Mouse (Mus musculus) cerebellum, adult 2 months (tissue): ENCODE results near the gene Klk10. TPM values are rescaled to one million over a fixed set of nuclear protein-coding genes. Genes with fewer than 3 reads are reported as not detected.

Experiments
- DNase-seq, 2 experiments: peaks; one replicate each; pipeline ENCODE4 v3.0.0; 2021
- H3K27ac ChIP-seq: fragments of 200-500 bp; 2 replicates; pipeline ENCODE4 v1.5.1; 2012; ENCODE audit warnings: low read length, control low read depth, inconsistent platforms; ENCODE audit not compliant: insufficient read depth
- H3K27me3 ChIP-seq: fragments of 200-500 bp; 2 replicates; pipeline ENCODE4 v1.6.1; 2012; ENCODE audit warnings: inconsistent platforms, mild to moderate bottlenecking, low read length, moderate library complexity; ENCODE audit not compliant: control insufficient read depth, insufficient read depth
- H3K4me1 ChIP-seq: fragments of 200-500 bp; 2 replicates; pipeline ENCODE4 v1.6.1; 2011; ENCODE audit warnings: low read length; ENCODE audit not compliant: control insufficient read depth, insufficient read depth
- H3K4me3 ChIP-seq: fragments of 200-500 bp; replicated peaks from 2 replicates; pipeline ENCODE3; 2011; ENCODE audit warnings: mild to moderate bottlenecking, low read depth, low read length, control low read depth; ENCODE audit not compliant: insufficient read depth
- CTCF ChIP-seq: fragments of 200-500 bp; IDR thresholded peaks from 2 replicates; pipeline ENCODE4 v1.5.1; 2011; ENCODE audit warnings: low read depth, mild to moderate bottlenecking, control low read depth, low read length, moderate library complexity, borderline replicate concordance; ENCODE audit not compliant: insufficient read depth
- POLR2A ChIP-seq: fragments of 200-500 bp; IDR thresholded peaks from 2 replicates; pipeline ENCODE4 v1.6.1; 2011; ENCODE audit warnings: low read length, control low read depth, borderline replicate concordance; ENCODE audit not compliant: insufficient read depth
- WGBS: fragments of 180-500 bp; shearing (Covaris S2); methylation state at CpG from one replicate; pipeline ENCODE4 v1.1.7; 2018; 5-methylcytosine and 5-hydroxymethylcytosine counted together
- polyA plus RNA-seq: library from polyadenylated mRNA; depleted of rRNA; stranded (reverse); fragments of >200 nt; gene quantifications from 2 replicates; pipeline ENCODE4 v1.2.3, GENCODE M21; 2012; rRNA removed

Gene Klk10
- 0.20 and 0.24 TPM in 2 replicates for polyA plus RNA-seq

- TF ChIP-seq POLR2A (no peak), CTCF (no peak)
- no peak within 1 kb of the TSS for H3K4me3 ChIP-seq
- H3K27ac ChIP-seq, result no peak within 1 kb of the TSS
- no peaks in the 10 kb centered on the region; the same call in 1 of the 2 replicates for H3K4me1 ChIP-seq
- 39% methylated on average over 5 of the region's 5 CpGs for WGBS
- DNase-seq, result no peak
- H3K27me3 ChIP-seq, result no peaks in the 10 kb centered on the region
Observed at GRCm38 (mm10) chr7:43780746-43781145, at the start of gene Klk10. Klk10 (plus strand) TSS chr7:43781035.

- WGBS, result 5% methylated on average over 1 of the region's 1 CpGs
- Histone ChIP-seq H3K4me1 (no peaks in the 10 kb centered on the region), H3K27me3 (no peaks in the 10 kb centered on the region), H3K4me3 (no peak overlapping the region), H3K27ac (no peak overlapping the region)
- DNase-seq, result no peak
- TF ChIP-seq POLR2A (no peak), CTCF (no peak)
Observed at GRCm38 (mm10) chr7:43747788-43748187, 33.0 kb upstream of the Klk10 start.

- no peak overlapping the region for H3K27ac ChIP-seq
- WGBS, result 31% methylated on average over 2 of the region's 2 CpGs
- DNase-seq, result no peak
- H3K27me3 ChIP-seq, result no peaks in the 10 kb centered on the region
- TF ChIP-seq POLR2A (no peak), CTCF (no peak)
- no peak overlapping the region for H3K4me3 ChIP-seq
- no peaks in the 10 kb centered on the region for H3K4me1 ChIP-seq
Observed at GRCm38 (mm10) chr7:43752806-43753205, 28.0 kb upstream of the Klk10 start.

- DNase-seq, result no peak
- Histone ChIP-seq H3K27me3 (no peaks in the 10 kb centered on the region), H3K4me1 (no peaks in the 10 kb centered on the region), H3K4me3 (no peak overlapping the region), H3K27ac (no peak overlapping the region)
- no peak for TF ChIP-seq POLR2A
- TF ChIP-seq CTCF, result no peak
- 23% methylated on average over 8 of the region's 8 CpGs for WGBS
Observed at GRCm38 (mm10) chr7:43766484-43766883, 14.4 kb upstream of the Klk10 start.

GRCm38 (mm10) chr7:43768597-43768996, 12.2 kb upstream of the Klk10 start, which contains the start of gene Klk12:
Klk12 (plus strand) TSS chr7:43768897.
- TF ChIP-seq CTCF, result no peak
- TF ChIP-seq POLR2A, result no peak
- 84% methylated on average over 4 of the region's 4 CpGs for WGBS

GRCm38 (mm10) chr7:43769636-43770035, 11.2 kb upstream of the Klk10 start:
- WGBS, result 93% methylated on average over 8 of the region's 8 CpGs
- H3K27me3 ChIP-seq, result no peaks in the 10 kb centered on the region
- TF ChIP-seq POLR2A (no peak), CTCF (no peak)

More at GRCm38 (mm10) chr7:43768597-43768996, 12.2 kb upstream of the Klk10 start, which contains the start of gene Klk12:
- no peaks in the 10 kb centered on the region for H3K27me3 ChIP-seq
- no peaks in the 10 kb centered on the region for H3K4me1 ChIP-seq
- DNase-seq, result no peak
- H3K27ac ChIP-seq, result no peak within 1 kb of the TSS
- H3K4me3 ChIP-seq, result no peak within 1 kb of the TSS

GRCm38 (mm10) chr7:43770701-43771100, 10.1 kb upstream of the Klk10 start:
- 92% methylated on average over 10 of the region's 10 CpGs for WGBS
- no peaks in the 10 kb centered on the region for H3K27me3 ChIP-seq

More at GRCm38 (mm10) chr7:43769636-43770035, 11.2 kb upstream of the Klk10 start:
- H3K4me1 ChIP-seq, result no peaks in the 10 kb centered on the region
- H3K27ac ChIP-seq, result no peak overlapping the region
- DNase-seq, result no peak
- H3K4me3 ChIP-seq, result no peak overlapping the region

GRCm38 (mm10) chr7:43771916-43772315, 8.9 kb upstream of the Klk10 start:
- Histone ChIP-seq H3K27ac (no peak overlapping the region), H3K4me1 (no peaks in the 10 kb centered on the region), H3K27me3 (no peaks in the 10 kb centered on the region), H3K4me3 (no peak overlapping the region)
- 90% methylated on average over 6 of the region's 6 CpGs for WGBS
- no peak for TF ChIP-seq POLR2A
- TF ChIP-seq CTCF, result no peak
- no peak for DNase-seq

More at GRCm38 (mm10) chr7:43770701-43771100, 10.1 kb upstream of the Klk10 start:
- no peak overlapping the region for H3K4me3 ChIP-seq
- H3K27ac ChIP-seq, result no peak overlapping the region
- no peak for TF ChIP-seq CTCF
- no peak for TF ChIP-seq POLR2A
- no peaks in the 10 kb centered on the region for H3K4me1 ChIP-seq
- no peak for DNase-seq

- H3K4me1 ChIP-seq, result no peaks in the 10 kb centered on the region
- WGBS, result 79% methylated on average over 3 of the region's 3 CpGs
- H3K27ac ChIP-seq, result no peak overlapping the region
- no peak for DNase-seq
- no peak for TF ChIP-seq CTCF
- no peak for TF ChIP-seq POLR2A
- H3K27me3 ChIP-seq, result no peaks in the 10 kb centered on the region
- H3K4me3 ChIP-seq, result no peak overlapping the region
Observed at GRCm38 (mm10) chr7:43772901-43773300, 7.9 kb upstream of the Klk10 start.
